Mouse (Mus musculus): ENCODE data around the gene Sema4d. TPM values are rescaled to one million over a fixed set of nuclear protein-coding genes. Genes with fewer than 3 reads are reported as not detected.

Sema4d gene
- polyA plus RNA-seq, 1 experiment from 2014 or later = 5.4 TPM

DNA sequence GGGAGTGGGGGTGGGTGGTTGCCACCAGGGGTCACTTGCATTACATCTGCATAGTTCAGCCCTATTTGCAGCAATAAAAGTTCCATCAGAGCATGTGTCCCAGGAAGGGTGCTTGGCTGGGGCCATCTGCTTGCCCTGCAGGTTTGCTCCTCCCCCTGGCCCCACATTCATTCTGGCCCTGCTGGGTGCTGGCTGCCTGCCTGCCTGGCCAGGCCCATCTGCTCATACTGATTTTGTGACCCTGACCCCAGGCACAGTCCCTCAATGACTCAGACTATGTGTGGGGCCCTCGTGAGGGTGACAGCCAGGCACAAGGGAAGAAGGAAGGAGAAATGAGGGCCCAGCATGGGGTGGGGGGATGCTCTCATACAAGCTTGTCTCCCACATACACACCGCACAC is 40.1 kb upstream of the Sema4d start:
- Histone ChIP-seq H3K4me3 (replicated peaks) (no peak overlapping the region), H3K9me3 (no peaks in the 10 kb centered on the region), H3K27ac (no peak overlapping the region), H3K9ac (replicated peaks) (no peak overlapping the region), H3K36me3 (no peaks in the 10 kb centered on the region), H3K27me3 (peaks cover 1% of the 10 kb centered on the region; the same call in 1 of the 2 replicates), H3K4me1 (replicated peaks) (peaks cover 5% of the 10 kb centered on the region; the same call in 1 of the 2 replicates), H3K4me2 (no peak overlapping the region)
- ATAC-seq (ENCODE audit: insufficient number of reproducible peaks, insufficient read depth, low FRiP score, low TSS enrichment, low read depth) = no peak
- WGBS = 32% methylated on average over 2 of the region's 2 CpGs

DNA sequence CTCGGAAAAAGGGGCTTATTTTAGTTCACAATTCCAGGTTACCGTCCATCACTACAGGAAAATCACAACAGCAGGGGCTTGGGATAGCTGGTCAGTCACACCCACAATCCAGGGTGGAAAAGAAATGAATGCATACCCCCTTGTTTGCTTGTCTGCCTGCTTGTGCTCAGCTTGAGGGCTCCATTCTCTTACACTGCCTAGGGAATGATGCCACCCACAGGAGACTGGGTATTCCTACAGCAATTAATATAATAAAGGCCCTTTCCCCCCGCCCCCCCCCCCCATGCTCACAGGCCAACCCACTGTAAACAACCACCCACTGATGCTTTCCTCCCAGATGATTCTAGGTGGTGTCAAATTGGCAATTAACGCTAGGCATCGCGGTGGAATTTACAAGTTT is 38.9 kb upstream of the Sema4d start:
- 86% methylated on average over 6 of the region's 6 CpGs for WGBS

DNA sequence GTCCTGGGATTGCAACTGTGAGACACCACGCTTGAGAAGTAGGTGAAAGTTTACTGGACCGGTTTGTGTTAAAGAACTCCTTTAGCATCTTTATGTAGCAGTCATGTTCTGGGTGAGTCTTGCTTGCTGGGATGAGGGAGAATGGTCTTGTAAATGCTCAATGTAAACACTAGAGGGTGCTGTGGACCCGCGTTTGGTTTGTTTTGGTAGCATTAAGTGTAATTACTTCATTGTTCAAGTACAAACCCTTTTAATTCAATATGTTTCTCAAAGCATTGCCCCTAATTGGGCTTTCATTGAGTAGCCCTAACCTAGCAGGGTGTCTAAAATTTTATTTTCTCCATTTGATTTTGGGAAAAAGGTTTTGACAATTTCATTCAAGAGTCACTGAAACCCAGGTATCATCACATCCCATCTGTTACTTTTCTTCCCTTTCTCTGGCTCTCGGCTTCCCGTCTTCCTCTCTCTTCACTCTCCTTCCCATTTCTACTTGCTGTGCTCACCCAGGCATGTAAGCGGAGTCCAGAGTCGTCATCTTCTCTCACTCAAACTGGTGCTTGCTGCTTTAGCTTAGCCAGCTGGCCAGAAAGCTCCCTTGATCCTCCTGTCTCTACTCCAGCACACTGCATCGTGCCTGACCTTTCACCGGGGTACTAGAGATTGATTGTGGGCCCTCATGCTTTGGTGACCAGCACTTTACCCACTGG is 37.4 kb upstream of the Sema4d start:
- Histone ChIP-seq H3K36me3 (no peaks in the 10 kb centered on the region), H3K27ac (no peak overlapping the region), H3K4me3 (replicated peaks) (no peak overlapping the region), H3K27me3 (no peaks in the 10 kb centered on the region), H3K4me1 (replicated peaks) (peaks cover 5% of the 10 kb centered on the region; the same call in 1 of the 2 replicates), H3K9ac (replicated peaks) (no peak overlapping the region), H3K4me2 (no peak overlapping the region), H3K9me3 (no peaks in the 10 kb centered on the region)
- WGBS = 38% methylated on average over 10 of the region's 10 CpGs
- ATAC-seq (ENCODE audit: insufficient number of reproducible peaks, insufficient read depth, low FRiP score, low TSS enrichment, low read depth) = no peak

More for the DNA sequence above, 38.9 kb upstream of the Sema4d start:
- ATAC-seq (ENCODE audit: insufficient number of reproducible peaks, insufficient read depth, low FRiP score, low TSS enrichment, low read depth) = no peak
- H3K36me3 ChIP-seq = no peaks in the 10 kb centered on the region
- H3K27me3 ChIP-seq = no peaks in the 10 kb centered on the region
- H3K9ac ChIP-seq (replicated peaks) = no peak overlapping the region
- H3K4me1 ChIP-seq (replicated peaks) = peaks cover 5% of the 10 kb centered on the region; the same call in 1 of the 2 replicates
- no peaks in the 10 kb centered on the region for H3K9me3 ChIP-seq
- H3K4me3 ChIP-seq (replicated peaks) = no peak overlapping the region
- no peak overlapping the region for H3K4me2 ChIP-seq
- H3K27ac ChIP-seq = no peak overlapping the region

DNA sequence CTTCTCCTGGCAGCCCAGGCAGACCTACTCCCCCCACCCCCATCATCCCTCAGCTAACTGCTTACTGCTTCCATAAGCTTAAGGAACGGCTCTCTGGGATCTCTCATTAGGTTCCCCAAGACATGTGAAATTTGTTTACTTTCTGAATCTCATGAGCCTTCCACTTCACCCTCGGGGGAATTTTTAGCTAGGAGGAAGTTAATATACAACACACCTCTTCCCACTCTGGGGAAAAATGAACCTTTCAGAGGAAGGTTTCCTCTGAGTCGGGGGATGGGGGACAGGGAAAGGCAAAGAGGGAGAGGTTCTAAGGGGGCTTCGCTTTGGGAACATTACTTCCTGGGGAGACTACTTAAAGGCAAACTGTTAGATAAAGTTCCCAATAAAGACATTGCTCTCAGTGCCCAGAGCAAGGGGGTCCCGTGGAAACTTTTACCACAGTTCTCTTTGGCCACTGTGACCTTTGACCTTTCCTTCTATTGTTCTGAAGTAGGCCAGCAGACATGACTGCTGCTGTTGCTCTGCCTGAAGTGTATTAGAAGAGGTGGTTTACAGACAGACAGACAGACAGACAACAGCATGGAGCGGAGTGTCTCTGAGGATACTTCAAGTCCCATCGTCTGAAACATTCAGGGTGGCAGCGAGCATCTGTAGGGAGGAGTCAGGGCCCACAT is 30.4 kb upstream of the Sema4d start:
- 0 out of 2 replicates have a peak, but pooled peaks have one; percentile 52 for ATAC-seq (ENCODE audit: insufficient number of reproducible peaks, insufficient read depth, low FRiP score, low TSS enrichment, low read depth)
- 24% methylated on average over 8 of the region's 8 CpGs for WGBS
- 0 out of 2 replicates have a peak overlapping the region, but pooled peaks have one; percentile 18 for H3K27ac ChIP-seq
- H3K4me2 ChIP-seq = no peak overlapping the region; the same call in 1 of the 2 replicates
- H3K9me3 ChIP-seq = no peaks in the 10 kb centered on the region
- peaks cover 29% of the 10 kb centered on the region for H3K4me1 ChIP-seq (replicated peaks)
- H3K27me3 ChIP-seq = no peaks in the 10 kb centered on the region
- H3K4me3 ChIP-seq (replicated peaks) = no peak overlapping the region
- H3K36me3 ChIP-seq = no peaks in the 10 kb centered on the region
- no peak overlapping the region for H3K9ac ChIP-seq (replicated peaks)

DNA sequence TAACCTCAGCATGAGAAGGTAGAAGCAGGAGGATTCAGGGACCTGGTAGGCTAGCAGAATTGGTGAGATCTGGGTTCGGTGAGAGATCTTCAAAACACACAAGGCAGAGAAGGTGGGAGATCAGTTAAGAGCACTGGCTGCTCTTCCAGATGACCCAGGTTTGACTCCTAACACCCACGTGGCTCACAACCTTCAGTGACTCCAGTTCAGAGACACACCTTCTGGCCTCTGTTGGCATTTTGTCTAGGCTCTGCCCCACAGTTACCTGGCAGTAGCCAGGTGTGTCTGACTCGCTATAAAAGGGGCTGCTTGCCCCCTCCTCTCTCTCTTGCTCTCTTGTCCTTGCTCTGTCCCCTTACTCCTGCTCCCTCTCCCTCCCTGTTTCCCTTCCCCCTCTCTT is 28.4 kb upstream of the Sema4d start:
- Histone ChIP-seq H3K4me2 (no peak overlapping the region), H3K9me3 (no peaks in the 10 kb centered on the region), H3K27ac (no peak overlapping the region), H3K4me1 (replicated peaks) (peaks cover 29% of the 10 kb centered on the region), H3K36me3 (no peaks in the 10 kb centered on the region), H3K27me3 (no peaks in the 10 kb centered on the region), H3K9ac (replicated peaks) (no peak overlapping the region), H3K4me3 (replicated peaks) (no peak overlapping the region)
- WGBS = 64% methylated on average over 3 of the region's 3 CpGs
- ATAC-seq (ENCODE audit: insufficient number of reproducible peaks, insufficient read depth, low FRiP score, low TSS enrichment, low read depth) = no peak

DNA sequence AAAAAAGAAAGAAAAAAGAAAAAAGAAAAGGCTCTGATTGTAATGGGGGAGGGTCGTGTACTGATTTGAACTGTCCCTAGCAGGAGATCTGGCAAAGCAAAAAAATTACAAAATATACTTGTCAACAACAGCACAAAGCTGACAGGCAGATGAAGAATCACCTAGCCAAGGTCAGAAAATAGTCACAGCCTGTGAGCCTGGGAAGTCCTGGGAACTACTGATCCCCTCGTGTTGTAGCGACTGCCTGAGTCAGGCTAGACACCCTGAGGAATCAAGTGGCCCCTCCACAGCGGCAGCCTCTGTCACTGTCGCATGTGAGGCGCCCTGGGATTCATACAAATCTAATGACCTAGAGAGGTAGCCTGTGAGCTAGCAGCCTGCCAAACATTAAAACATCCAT is 25.8 kb upstream of the Sema4d start:
- H3K9ac ChIP-seq (replicated peaks) = no peak overlapping the region
- H3K4me2 ChIP-seq = no peak overlapping the region
- no peak overlapping the region for H3K4me3 ChIP-seq (replicated peaks)
- H3K9me3 ChIP-seq = no peaks in the 10 kb centered on the region
- 80% methylated on average over 6 of the region's 6 CpGs for WGBS
- no peaks in the 10 kb centered on the region for H3K27me3 ChIP-seq
- H3K4me1 ChIP-seq (replicated peaks) = peaks cover 22% of the 10 kb centered on the region
- H3K36me3 ChIP-seq = no peaks in the 10 kb centered on the region
- H3K27ac ChIP-seq = no peak overlapping the region
- no peak for ATAC-seq (ENCODE audit: insufficient number of reproducible peaks, insufficient read depth, low FRiP score, low TSS enrichment, low read depth)

DNA sequence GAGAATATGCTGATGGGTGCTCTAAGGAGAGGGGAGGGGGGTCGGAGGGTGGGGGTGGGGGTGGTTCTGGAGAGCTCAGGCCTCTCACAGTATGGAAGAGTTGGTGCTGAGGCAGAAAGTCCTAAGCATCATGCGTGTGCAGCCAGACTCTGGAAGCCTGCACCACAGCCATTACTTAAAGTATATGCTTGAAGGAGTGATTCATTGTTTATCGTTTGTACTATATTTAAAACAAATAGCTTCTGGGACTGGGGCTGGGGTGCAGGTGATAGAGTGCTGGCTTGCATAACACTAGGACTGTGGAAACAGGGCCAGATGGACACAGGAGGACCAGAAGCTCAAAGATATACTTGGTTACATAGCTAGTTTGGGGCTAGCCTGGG is 25.4 kb upstream of the Sema4d start:
- H3K4me1 ChIP-seq (replicated peaks) = peaks cover 21% of the 10 kb centered on the region
- H3K9me3 ChIP-seq = no peaks in the 10 kb centered on the region
- H3K4me3 ChIP-seq (replicated peaks) = no peak overlapping the region
- H3K9ac ChIP-seq (replicated peaks) = no peak overlapping the region
- H3K36me3 ChIP-seq = no peaks in the 10 kb centered on the region
- 79% methylated on average over 3 of the region's 3 CpGs for WGBS
- H3K4me2 ChIP-seq = no peak overlapping the region
- H3K27ac ChIP-seq = no peak overlapping the region
- ATAC-seq (ENCODE audit: insufficient number of reproducible peaks, insufficient read depth, low FRiP score, low TSS enrichment, low read depth) = no peak
- no peaks in the 10 kb centered on the region for H3K27me3 ChIP-seq

DNA sequence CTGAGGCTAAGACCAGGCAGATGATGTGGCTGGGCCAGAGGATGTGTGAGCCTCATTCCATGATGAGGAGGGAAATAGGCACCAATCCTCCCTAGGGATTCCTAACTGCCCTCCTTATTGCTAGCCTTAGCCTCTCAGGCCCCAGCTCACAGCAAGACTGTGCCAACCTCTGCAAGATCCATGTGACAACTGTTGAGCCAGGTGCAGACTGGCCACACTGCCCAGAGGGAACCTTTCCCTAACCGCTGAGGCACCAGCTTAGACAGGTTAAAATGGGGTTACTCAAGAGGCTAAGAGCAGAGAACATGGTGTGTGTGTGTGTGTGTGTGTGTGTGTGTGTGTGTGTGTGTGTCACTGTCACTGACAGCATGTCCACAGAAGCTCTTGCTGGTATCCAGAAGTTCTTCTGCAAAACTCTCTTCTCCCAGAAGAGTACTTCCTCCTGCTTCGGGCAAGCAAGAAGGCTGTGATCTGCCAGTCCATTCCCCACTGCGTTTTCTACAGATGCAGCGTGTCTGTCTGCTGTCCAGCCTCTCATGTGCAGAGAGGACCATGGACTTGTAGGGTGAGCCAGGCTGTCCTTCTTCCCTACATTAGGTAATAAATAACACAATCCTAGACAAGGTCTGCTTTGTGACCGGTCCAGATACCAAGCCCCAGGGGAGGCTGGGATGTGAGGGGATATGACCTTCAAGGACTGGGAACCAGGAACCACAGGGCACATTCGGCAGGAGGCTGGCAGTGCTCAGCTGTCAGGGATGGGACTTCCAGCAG is 24.8 kb upstream of the Sema4d start:
- no peak overlapping the region for H3K27ac ChIP-seq
- H3K36me3 ChIP-seq = no peaks in the 10 kb centered on the region
- no peaks in the 10 kb centered on the region for H3K9me3 ChIP-seq
- H3K4me1 ChIP-seq (replicated peaks) = peaks cover 21% of the 10 kb centered on the region
- H3K27me3 ChIP-seq = no peaks in the 10 kb centered on the region
- WGBS = 74% methylated on average over 6 of the region's 6 CpGs
- ATAC-seq (ENCODE audit: insufficient number of reproducible peaks, insufficient read depth, low FRiP score, low TSS enrichment, low read depth) = no peak
- no peak overlapping the region for H3K4me2 ChIP-seq
- H3K9ac ChIP-seq (replicated peaks) = no peak overlapping the region
- H3K4me3 ChIP-seq (replicated peaks) = no peak overlapping the region

DNA sequence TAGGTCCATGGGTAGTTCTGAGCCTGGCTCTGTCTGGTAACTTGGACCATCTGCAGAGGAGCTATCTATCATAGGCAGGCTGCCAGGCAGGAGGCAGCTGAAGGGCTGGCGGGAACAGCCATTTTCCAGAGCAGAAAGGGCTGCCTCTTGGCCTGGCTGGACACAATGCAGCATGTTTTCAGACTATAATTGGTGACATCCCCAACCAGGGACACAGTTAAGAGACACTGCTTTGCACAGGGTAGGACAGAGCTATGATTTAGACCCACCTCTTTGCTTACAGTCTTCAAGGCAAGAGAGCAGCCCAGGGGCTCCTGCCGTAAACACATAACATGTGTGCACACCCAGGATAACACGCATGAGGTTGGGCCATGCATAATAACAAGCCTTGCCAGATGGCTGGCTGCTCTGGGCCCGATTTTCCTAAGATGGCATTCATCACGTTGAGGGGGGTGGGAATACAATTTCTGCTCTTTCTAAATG is 23.1 kb upstream of the Sema4d start:
- Histone ChIP-seq H3K9me3 (no peaks in the 10 kb centered on the region), H3K9ac (replicated peaks) (no peak overlapping the region), H3K4me2 (no peak overlapping the region), H3K27ac (no peak overlapping the region), H3K36me3 (no peaks in the 10 kb centered on the region), H3K4me1 (replicated peaks) (peaks cover 9% of the 10 kb centered on the region), H3K4me3 (replicated peaks) (no peak overlapping the region), H3K27me3 (no peaks in the 10 kb centered on the region)
- no peak for ATAC-seq (ENCODE audit: insufficient number of reproducible peaks, insufficient read depth, low FRiP score, low TSS enrichment, low read depth)
- 74% methylated on average over 5 of the region's 5 CpGs for WGBS

DNA sequence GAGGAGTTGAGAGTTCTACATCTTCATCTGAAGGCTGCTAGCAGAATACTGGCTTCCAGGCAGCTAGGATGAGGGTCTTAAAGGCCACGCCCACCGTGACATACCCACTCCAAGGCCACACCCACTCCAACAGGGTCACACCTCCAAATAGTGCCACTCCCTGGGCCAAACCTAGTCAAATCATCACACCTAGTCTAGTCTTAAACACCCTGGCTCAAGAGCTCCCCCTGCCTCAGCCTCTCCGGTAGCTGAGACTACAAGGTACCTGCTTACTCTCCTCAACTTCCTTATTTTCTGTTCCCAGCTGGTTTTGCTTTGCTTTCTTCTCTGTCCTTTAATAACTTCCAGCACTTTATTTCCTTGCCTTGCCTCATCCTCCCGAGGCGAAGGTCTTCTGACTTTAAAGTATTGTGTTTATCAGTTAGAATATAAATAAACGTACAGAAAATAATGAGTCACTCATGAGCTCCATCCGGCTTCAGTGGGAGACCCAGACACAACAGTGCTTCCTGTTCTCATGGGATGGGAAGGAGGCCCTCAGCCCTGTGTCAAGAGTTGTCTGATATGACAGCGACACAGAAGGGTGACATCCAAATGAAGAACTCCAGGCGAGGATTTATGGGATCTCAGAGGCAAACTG is 22.4 kb upstream of the Sema4d start:
- H3K9ac ChIP-seq (replicated peaks) = no peak overlapping the region
- no peak for ATAC-seq (ENCODE audit: insufficient number of reproducible peaks, insufficient read depth, low FRiP score, low TSS enrichment, low read depth)
- H3K9me3 ChIP-seq = no peaks in the 10 kb centered on the region
- no peak overlapping the region for H3K4me2 ChIP-seq
- H3K36me3 ChIP-seq = no peaks in the 10 kb centered on the region
- no peak overlapping the region for H3K27ac ChIP-seq
- H3K4me3 ChIP-seq (replicated peaks) = no peak overlapping the region
- H3K4me1 ChIP-seq (replicated peaks) = peaks cover 9% of the 10 kb centered on the region
- H3K27me3 ChIP-seq = no peaks in the 10 kb centered on the region; the same call in 1 of the 2 replicates
- WGBS = 76% methylated on average over 9 of the region's 9 CpGs

DNA sequence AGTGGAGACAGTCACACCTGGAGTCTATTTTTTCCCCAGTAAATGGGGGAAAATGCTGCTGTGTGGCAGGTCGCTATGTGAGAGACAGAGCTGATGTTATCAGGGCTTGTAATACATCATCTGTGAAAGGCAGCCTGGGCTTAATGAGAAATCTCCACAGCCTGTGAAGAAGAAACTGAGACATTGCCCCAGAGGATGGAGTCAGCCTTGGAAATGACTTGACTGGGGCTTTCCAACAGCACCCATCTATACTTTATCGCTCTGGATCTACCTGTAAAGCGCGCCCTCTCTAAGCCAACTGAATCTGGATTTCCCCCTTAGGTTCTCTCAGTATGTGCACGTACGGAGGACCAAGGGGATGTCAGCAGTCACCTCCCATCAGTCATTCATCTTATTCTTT is 21.1 kb upstream of the Sema4d start:
- Histone ChIP-seq H3K9ac (replicated peaks) (no peak overlapping the region), H3K4me1 (replicated peaks) (peaks cover 9% of the 10 kb centered on the region), H3K4me2 (no peak overlapping the region), H3K27ac (no peak overlapping the region), H3K4me3 (replicated peaks) (no peak overlapping the region), H3K27me3 (no peaks in the 10 kb centered on the region; the same call in 1 of the 2 replicates), H3K36me3 (no peaks in the 10 kb centered on the region), H3K9me3 (no peaks in the 10 kb centered on the region)
- no peak for ATAC-seq (ENCODE audit: insufficient number of reproducible peaks, insufficient read depth, low FRiP score, low TSS enrichment, low read depth)
- 82% methylated on average over 6 of the region's 6 CpGs for WGBS

All from limb, embryonic 12.5 days (tissue).